Mouse (Mus musculus) MEL (cell line): ENCODE data around the gene Tnfrsf1b.

Experiments used
- CTCF ChIP-seq, 3 experiments: IDR thresholded peaks in 2 of 3; conservative IDR thresholded peaks in 1 of 3; 2 replicates each; pipeline ENCODE4 v1.5.1; 2011 to 2012; ENCODE audit warnings: low read length in 3 of 3, low read depth in 2 of 3, mild to moderate bottlenecking in 2 of 3, improper control_type of control experiment in 1 of 3, inconsistent platforms in 1 of 3, mixed read lengths in 1 of 3, moderate library complexity in 1 of 3; ENCODE audit not compliant: control insufficient read depth in 1 of 3, insufficient read depth in 1 of 3, poor library complexity in 1 of 3, severe bottlenecking in 1 of 3
- EP300 ChIP-seq, 2 experiments: IDR thresholded peaks; 2 replicates each; pipeline ENCODE4 v1.6.1; 2011; ENCODE audit warnings: improper control_type of control experiment in 2 of 2, low read length in 2 of 2, low read depth in 1 of 2, mild to moderate bottlenecking in 1 of 2
- NRF1 ChIP-seq: IDR thresholded peaks from 2 replicates; pipeline ENCODE4 v1.6.1; 2014; ENCODE audit warnings: low read depth, mild to moderate bottlenecking, inconsistent platforms, low read length, improper control_type of control experiment, moderate library complexity; ENCODE audit not compliant: poor library complexity, insufficient read depth, severe bottlenecking
- POLR2A ChIP-seq, 2 experiments: IDR thresholded peaks; 2 replicates each; pipeline ENCODE4 v1.6.1; 2011 to 2012; ENCODE audit warnings: low read length in 2 of 2, mild to moderate bottlenecking in 2 of 2, control low read depth in 1 of 2, improper control_type of control experiment in 1 of 2, low read depth in 1 of 2, moderate library complexity in 1 of 2; ENCODE audit not compliant: control insufficient read depth in 1 of 2, insufficient read depth in 1 of 2, poor library complexity in 1 of 2

- no peak for TF ChIP-seq CTCF (IDR thresholded peaks at IDR 0.05 in 2 of 3, conservative IDR thresholded peaks at IDR 0.05 in 1 of 3; ENCODE audit: control insufficient read depth in 1 of 3, insufficient read depth in 1 of 3, low read depth in 2 of 3, low read length in 3 of 3, poor library complexity in 1 of 3, severe bottlenecking in 1 of 3)
- TF ChIP-seq EP300 (IDR thresholded peaks at IDR 0.05; ENCODE audit: low read depth in 1 of 2, low read length in 2 of 2): no peak
- TF ChIP-seq POLR2A (IDR thresholded peaks at IDR 0.05; ENCODE audit: control insufficient read depth in 1 of 2, insufficient read depth in 1 of 2, low read depth in 1 of 2, low read length in 2 of 2, poor library complexity in 1 of 2): no peak
- TF ChIP-seq NRF1: no peak
Measured at GRCm38 (mm10) chr4:145280966-145281365, 34.3 kb upstream of the Tnfrsf1b start.
